Mouse (Mus musculus): ENCODE measurements around the gene Zfyve28. TPM values are rescaled to one million over a fixed set of nuclear protein-coding genes. Genes with fewer than 3 reads are reported as not detected.
A peak's percentile ranks its signal among the peaks of the same experiment; 100 is the strongest.

Gene Zfyve28
- polyA plus RNA-seq, 1 experiment from 2014 or later: 0.16 TPM

- no peak for TF ChIP-seq EP300 (IDR thresholded peaks at IDR 0.05)
- no peak for TF ChIP-seq CTCF (IDR thresholded peaks at IDR 0.05)
- no peak overlapping the region for H3K9ac ChIP-seq (replicated peaks; ENCODE audit: low read depth)
- no peaks in the 10 kb centered on the region for H3K4me1 ChIP-seq (ENCODE audit: insufficient read depth, low read depth, low read length)
- no peak for ATAC-seq
- H3K9me3 ChIP-seq (ENCODE audit: low read length): no peaks in the 10 kb centered on the region
- no peak overlapping the region for H3K4me3 ChIP-seq (ENCODE audit: low read depth, low read length)
- WGBS: 61% methylated on average over 5 of the region's 5 CpGs
- no peak overlapping the region for H3K4me2 ChIP-seq (replicated peaks; ENCODE audit: low read depth, low read length)
- no peak overlapping the region for H3K27ac ChIP-seq (ENCODE audit: low read length)
- no peak for DNase-seq (ENCODE audit: low spot score)
- no peaks in the 10 kb centered on the region for H3K36me3 ChIP-seq (ENCODE audit: insufficient read depth, low read length)
- H3K27me3 ChIP-seq (replicated peaks; ENCODE audit: insufficient read depth, low read length): no peaks in the 10 kb centered on the region
Observed at GRCm38 (mm10) chr5:34273251-34273681, 15.0 kb downstream of the Zfyve28 start.

DNA sequence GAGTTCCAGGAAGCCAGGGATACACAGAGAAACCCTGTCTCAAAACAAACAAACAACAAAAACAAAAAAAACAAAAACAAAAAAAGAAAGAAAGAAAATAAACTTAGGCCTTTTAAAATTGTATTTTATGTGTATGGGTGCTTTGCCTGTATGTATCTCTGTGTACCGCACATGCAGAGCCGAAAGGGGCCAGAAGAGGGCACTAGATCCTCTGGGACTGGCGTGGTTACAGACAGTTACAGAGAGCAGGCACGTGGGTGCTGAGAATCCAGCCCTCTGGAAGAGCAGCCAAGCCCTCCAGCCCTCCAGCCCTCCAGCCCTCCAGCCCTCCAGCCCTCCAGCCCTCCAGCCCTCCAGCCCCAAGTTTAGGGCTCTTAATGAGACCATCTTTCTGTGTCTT, 16.5 kb downstream of the Zfyve28 start:
- Histone ChIP-seq H3K4me2 (replicated peaks; ENCODE audit: low read depth, low read length) (no peak overlapping the region), H3K4me3 (ENCODE audit: low read depth, low read length) (no peak overlapping the region), H3K27ac (ENCODE audit: low read length) (no peak overlapping the region), H3K9me3 (ENCODE audit: low read length) (no peaks in the 10 kb centered on the region), H3K36me3 (ENCODE audit: insufficient read depth, low read length) (no peaks in the 10 kb centered on the region), H3K27me3 (replicated peaks; ENCODE audit: insufficient read depth, low read length) (no peaks in the 10 kb centered on the region), H3K9ac (replicated peaks; ENCODE audit: low read depth) (no peak overlapping the region), H3K4me1 (ENCODE audit: insufficient read depth, low read depth, low read length) (no peaks in the 10 kb centered on the region)
- DNase-seq (ENCODE audit: low spot score): peak; percentile 39
- TF ChIP-seq EP300 (IDR thresholded peaks at IDR 0.05) (no peak), CTCF (IDR thresholded peaks at IDR 0.05) (peak; percentile 70)
- 20% methylated on average over 4 of the region's 4 CpGs for WGBS
- ATAC-seq: no peak

DNA sequence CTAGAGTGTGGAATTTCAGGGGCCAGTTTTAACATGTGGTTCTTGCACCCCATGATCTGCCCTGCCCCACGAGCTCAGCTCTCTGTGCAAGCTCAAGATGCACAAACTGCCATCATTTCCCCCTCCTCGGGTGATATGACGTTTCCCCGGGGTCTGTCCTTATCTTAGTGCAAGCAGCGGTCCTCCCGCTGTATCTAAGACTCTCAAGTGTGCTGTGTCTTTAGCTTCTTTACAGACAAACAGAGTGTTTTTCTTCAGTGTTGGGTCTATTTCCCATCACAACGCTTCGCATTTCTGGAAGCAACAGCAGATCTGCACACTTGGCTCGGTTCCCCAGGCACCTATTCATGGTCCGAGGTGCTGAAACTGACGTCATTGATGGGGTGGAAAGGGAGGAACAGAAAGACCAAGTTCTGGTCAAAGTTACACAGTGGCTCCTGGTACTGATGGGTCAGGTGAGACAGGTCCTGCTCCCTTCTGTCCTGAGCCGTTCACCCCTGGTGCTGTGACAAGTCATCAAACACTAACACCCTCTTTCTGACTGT, 18.3 kb downstream of the Zfyve28 start:
- H3K4me2 ChIP-seq (replicated peaks; ENCODE audit: low read depth, low read length): no peak overlapping the region

DNA sequence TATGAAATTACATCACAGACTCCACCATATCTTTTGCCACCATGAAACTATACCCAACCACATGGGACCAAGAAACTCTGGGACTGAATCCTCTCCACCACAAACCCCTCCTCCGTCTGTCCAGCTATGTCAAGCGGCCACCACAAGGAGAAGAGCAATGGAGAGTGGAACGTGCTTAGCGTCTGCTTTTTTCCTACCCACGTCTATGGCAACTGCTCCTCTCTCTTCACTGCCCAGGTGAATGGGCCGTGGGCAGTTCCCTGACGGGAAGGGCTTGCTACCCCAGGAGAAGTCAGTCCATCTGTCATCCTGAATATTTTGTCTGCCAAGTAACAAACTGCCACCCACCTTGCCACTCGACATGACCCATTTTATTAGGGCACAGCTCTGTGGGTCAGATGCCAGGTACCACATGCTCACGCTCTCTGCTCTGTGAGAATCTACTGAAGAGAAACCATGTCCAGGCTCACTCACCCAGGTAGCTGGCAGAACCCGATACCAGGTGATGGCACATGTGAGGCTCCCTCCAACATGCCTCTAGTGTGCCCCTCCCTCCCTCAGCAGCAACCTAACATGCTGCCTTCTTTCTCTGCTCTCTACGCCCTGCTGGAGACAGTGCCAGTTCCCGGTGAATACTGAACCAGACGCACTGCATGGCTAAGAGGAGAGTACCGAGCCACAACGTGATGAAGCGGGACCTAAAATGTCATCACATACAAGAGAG, 18.9 kb downstream of the Zfyve28 start:
- no peaks in the 10 kb centered on the region for H3K36me3 ChIP-seq (ENCODE audit: insufficient read depth, low read length)
- TF ChIP-seq EP300 (IDR thresholded peaks at IDR 0.05) (no peak), CTCF (IDR thresholded peaks at IDR 0.05) (no peak)
- no peak overlapping the region for H3K27ac ChIP-seq (ENCODE audit: low read length)
- WGBS: 79% methylated on average over 16 of the region's 16 CpGs
- H3K27me3 ChIP-seq (replicated peaks; ENCODE audit: insufficient read depth, low read length): no peaks in the 10 kb centered on the region
- ATAC-seq (no peak), DNase-seq (ENCODE audit: low spot score) (no peak)
- no peak overlapping the region for H3K4me3 ChIP-seq (ENCODE audit: low read depth, low read length)
- H3K4me2 ChIP-seq (replicated peaks; ENCODE audit: low read depth, low read length): no peak overlapping the region
- H3K9me3 ChIP-seq (ENCODE audit: low read length): no peaks in the 10 kb centered on the region
- no peak overlapping the region for H3K9ac ChIP-seq (replicated peaks; ENCODE audit: low read depth)
- H3K4me1 ChIP-seq (ENCODE audit: insufficient read depth, low read depth, low read length): no peaks in the 10 kb centered on the region

More for the DNA sequence above, 18.3 kb downstream of the Zfyve28 start:
- Histone ChIP-seq H3K9ac (replicated peaks; ENCODE audit: low read depth) (no peak overlapping the region), H3K36me3 (ENCODE audit: insufficient read depth, low read length) (no peaks in the 10 kb centered on the region), H3K4me1 (ENCODE audit: insufficient read depth, low read depth, low read length) (no peaks in the 10 kb centered on the region), H3K4me3 (ENCODE audit: low read depth, low read length) (no peak overlapping the region), H3K9me3 (ENCODE audit: low read length) (no peaks in the 10 kb centered on the region), H3K27ac (ENCODE audit: low read length) (no peak overlapping the region), H3K27me3 (replicated peaks; ENCODE audit: insufficient read depth, low read length) (no peaks in the 10 kb centered on the region)
- WGBS: 51% methylated on average over 12 of the region's 12 CpGs
- DNase-seq (ENCODE audit: low spot score) (no peak), ATAC-seq (no peak)
- no peak for TF ChIP-seq CTCF (IDR thresholded peaks at IDR 0.05)
- TF ChIP-seq EP300 (IDR thresholded peaks at IDR 0.05): no peak

DNA sequence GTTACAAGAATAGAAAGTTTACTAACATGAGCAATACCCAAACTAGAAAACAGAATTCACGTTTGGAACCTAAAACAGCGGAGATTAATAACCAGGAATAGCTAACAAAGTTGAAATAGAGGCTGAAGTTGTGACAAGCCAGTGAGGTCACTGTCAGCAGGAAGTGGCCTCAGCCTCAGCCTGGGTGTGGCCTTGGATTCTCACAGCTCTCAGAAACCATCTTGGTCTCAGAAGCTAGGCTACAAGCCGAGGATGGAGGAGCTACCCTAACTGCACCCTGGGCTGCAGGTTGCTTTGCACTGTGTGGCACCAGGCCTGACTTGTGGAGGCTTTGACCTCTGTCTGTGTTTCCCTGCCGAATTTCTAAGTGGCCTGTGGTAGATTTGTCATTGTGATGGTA, 22.2 kb downstream of the Zfyve28 start:
- Histone ChIP-seq H3K4me1 (ENCODE audit: insufficient read depth, low read depth, low read length) (no peaks in the 10 kb centered on the region), H3K9ac (replicated peaks; ENCODE audit: low read depth) (no peak overlapping the region), H3K27ac (ENCODE audit: low read length) (no peak overlapping the region), H3K4me2 (replicated peaks; ENCODE audit: low read depth, low read length) (no peak overlapping the region), H3K4me3 (ENCODE audit: low read depth, low read length) (no peak overlapping the region), H3K27me3 (replicated peaks; ENCODE audit: insufficient read depth, low read length) (no peaks in the 10 kb centered on the region), H3K36me3 (ENCODE audit: insufficient read depth, low read length) (no peaks in the 10 kb centered on the region), H3K9me3 (ENCODE audit: low read length) (no peaks in the 10 kb centered on the region)
- 49% methylated on average over 4 of the region's 4 CpGs for WGBS
- TF ChIP-seq EP300 (IDR thresholded peaks at IDR 0.05): no peak
- TF ChIP-seq CTCF (IDR thresholded peaks at IDR 0.05): no peak
- no peak for ATAC-seq
- no peak for DNase-seq (ENCODE audit: low spot score)

DNA sequence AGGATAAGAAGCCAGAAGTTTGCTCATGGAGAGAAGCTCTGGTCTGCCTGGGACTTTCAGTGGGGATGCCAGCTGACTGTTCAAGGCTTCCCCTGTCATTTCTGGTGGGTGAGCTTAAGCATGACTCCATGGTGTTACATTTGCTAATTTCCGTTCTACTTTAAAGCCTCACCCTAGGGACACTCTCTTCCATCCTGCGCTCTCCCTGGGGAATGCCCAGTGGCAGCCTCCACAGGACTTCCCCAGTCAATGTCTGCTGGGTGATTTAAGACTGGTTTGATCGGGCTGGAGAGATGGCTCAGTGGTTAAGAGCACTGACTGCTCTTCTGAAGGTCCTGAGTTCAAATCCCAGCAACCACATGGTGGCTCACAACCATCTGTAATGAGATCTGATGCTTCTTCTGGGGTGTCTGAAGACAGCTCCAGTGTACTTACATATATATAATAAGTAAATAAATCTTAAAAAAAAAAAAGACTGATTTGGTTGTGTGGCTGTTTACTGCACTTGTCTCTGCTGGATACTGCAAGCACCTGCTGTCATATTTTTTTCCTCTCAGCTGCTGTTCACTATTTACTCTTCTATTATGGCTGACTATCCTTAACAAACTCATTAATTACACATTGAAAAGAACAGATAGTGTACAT, 29.0 kb downstream of the Zfyve28 start:
- no peaks in the 10 kb centered on the region for H3K4me1 ChIP-seq (ENCODE audit: insufficient read depth, low read depth, low read length)

More for the DNA sequence above, 29.0 kb downstream of the Zfyve28 start:
- Histone ChIP-seq H3K9me3 (ENCODE audit: low read length) (no peaks in the 10 kb centered on the region), H3K27ac (ENCODE audit: low read length) (no peak overlapping the region), H3K4me2 (replicated peaks; ENCODE audit: low read depth, low read length) (no peak overlapping the region), H3K36me3 (ENCODE audit: insufficient read depth, low read length) (no peaks in the 10 kb centered on the region), H3K27me3 (replicated peaks; ENCODE audit: insufficient read depth, low read length) (no peaks in the 10 kb centered on the region), H3K9ac (replicated peaks; ENCODE audit: low read depth) (no peak overlapping the region), H3K4me3 (ENCODE audit: low read depth, low read length) (no peak overlapping the region)
- no peak for DNase-seq (ENCODE audit: low spot score)
- 73% methylated on average over 3 of the region's 3 CpGs for WGBS
- no peak for TF ChIP-seq EP300 (IDR thresholded peaks at IDR 0.05)
- no peak for TF ChIP-seq CTCF (IDR thresholded peaks at IDR 0.05)
- ATAC-seq: no peak

Measured in lung, postnatal 0 days (tissue).